Mouse (Mus musculus) cortical plate, adult 2 months (tissue): ENCODE data around the gene Frmd4a.

ENCODE experiments used
- CTCF ChIP-seq: fragments of 200-500 bp; IDR thresholded peaks from 2 replicates; pipeline ENCODE4 v1.5.1; 2011; ENCODE audit warnings: mild to moderate bottlenecking, control low read depth, low read length; ENCODE audit not compliant: insufficient read depth; ENCODE audit errors: extremely low read depth
- POLR2A ChIP-seq: fragments of 200-500 bp; IDR thresholded peaks from 2 replicates; pipeline ENCODE4 v1.6.1; 2011; ENCODE audit warnings: mild to moderate bottlenecking, low read length, control low read depth; ENCODE audit not compliant: insufficient read depth; ENCODE audit errors: extremely low read depth

GRCm38 (mm10) chr2:4291671-4292070, 274.2 kb downstream of the Frmd4a start:
- TF ChIP-seq CTCF, result no peak
- TF ChIP-seq POLR2A, result no peak
